Mouse (Mus musculus) adrenal gland (tissue): ENCODE data around the gene Ccser1.
"Not testable (repeated sequence)": the region's sequence is repeated elsewhere in the genome, so short reads cannot be mapped to it uniquely, and the experiment has no call there.

ENCODE experiments used
- intact Hi-C: fragments of 180-260 bp; cut with DNase I; formaldehyde crosslinking; loops from one replicate; pipeline ENCODE4 v1.15.1; 2025

Ccser1 gene

DNA sequence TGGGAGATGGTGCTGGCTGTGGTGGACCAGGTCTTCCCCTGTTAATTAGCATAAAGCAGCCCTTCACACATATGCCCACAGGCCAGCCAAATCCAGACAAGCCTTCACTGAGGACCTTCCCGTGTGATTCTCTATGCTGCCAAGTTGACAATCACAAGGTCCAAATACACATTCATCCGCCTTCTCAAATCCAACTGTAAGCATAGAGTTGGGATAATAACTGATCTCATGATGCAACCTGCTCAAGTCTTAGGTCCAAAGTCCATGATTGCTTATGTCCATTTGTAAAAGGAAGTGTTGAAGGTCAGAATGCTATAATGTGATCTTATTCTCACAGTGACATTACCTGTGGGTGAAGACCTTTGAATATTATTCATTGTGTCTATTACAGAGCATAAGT, 43.4 kb downstream of the Ccser1 start:
- intact Hi-C loops: no loop called here

DNA sequence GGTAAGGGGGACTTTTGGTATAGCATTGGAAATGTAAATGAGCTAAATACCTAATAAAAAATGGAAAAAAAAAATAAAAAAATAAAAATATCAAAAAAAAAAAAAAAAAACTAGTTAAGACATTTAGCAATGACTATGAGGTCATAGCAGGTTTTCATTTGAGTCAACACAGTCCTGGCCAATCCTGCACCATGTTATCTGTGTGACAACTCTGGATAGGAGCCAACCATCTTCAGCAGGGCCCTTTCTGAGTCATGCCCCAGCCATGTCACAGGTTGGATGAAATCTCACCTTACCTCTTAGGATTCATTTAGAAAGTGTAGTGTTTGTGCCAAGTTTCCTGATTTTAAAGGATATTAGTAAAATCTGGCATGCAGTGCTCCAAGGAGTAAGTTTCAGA, 45.2 kb downstream of the Ccser1 start:
- intact Hi-C loops: no loop called here

DNA sequence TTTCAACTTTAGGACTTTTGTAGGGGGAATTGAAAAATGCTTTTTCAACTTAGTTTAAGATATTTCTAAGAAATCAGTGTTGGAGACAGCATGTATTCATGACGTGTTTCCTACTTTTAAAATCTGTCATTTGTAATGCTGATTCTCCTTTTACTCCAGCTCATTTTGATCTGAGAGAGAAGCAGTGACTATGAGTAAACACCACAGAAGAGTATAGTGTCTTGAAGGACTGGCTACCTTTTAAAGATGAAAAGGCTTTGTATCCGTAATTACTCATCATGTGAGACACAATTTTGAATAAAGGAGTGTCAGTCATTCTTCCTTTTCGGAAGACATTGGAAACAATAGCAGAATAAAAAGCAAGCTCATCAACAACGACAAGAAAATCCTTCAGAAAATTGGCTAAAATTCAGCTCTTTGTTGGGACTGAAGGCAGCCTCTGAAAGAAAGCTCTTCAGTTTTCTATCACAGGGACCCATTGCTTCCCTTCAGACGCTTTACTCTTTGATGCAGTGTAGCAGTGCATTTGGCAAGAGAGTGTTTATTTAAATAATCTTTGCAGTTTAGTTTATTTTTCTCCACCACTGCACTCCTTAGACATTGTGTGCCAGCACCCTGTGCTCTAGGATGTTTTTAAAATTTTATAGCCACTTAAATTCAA, 50.1 kb downstream of the Ccser1 start:
- intact Hi-C loops: no loop called here

DNA sequence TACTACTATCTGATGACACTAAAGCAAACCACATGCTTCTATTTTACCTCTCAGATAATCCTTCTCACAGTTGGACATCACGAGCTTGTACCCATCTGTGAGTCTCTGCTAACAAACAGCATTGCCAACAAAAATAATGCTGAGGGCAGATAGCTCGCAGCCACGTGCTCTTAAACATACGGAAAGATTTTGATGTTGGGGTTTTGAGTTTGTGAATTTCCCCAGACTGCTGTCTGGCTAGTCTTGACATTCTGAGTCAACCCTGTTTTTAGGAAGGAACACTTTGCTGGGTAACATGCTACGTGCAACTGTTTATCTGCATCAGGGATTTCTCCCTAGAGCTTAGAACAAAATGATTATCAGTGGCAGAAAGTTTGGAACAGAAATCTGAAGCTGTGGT, 52.9 kb downstream of the Ccser1 start:
- intact Hi-C loops: no loop called here

DNA sequence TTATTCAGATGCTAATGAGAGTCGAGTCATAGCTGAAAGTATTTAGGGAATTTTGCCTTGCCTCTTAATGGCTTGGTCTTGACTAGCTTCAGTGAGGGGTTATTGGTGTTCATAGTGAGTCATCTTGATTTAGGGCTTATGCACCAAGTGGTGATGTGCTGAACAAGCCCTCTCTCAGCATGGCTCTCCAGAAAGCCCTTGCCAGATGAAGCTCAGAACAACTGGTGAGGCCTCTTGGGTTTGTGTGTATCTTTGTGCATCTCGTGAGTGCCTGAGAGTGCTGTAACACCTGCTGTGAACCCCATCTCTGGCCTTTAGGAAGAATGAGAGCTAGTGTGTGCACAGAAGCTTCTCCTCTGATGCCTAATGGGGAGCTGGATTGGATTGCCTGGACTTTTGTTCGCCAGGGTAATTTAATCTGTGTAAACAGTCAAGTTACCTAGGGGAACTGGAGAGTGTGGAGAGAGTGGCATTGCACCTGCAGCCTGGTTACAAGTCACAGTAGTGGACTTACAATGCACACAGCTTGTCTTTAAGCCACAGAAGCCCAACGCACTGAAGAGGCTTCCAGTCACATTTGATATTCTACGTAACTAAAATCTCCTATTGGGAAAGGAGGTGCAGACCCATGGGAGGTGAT, 53.5 kb downstream of the Ccser1 start:
- intact Hi-C loops: no loop called here

DNA sequence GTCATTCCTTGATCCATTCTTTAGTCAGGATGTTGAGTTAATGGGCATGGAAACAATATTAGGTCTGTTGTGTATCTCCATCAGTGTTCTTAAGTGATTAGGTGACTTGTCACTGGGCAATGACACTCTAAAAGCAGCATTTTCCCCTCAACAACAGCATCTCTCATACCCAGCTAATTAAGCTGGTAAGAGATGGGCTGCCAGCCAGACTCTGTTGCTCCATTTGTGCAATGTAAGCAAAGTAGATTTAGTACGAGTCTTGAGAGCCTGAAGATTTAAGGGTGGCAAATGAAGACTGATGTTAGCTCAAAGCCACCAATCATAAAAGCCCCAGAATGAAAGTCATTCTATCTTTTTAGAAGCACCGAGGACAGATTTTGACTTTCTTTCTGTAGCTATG, 60.5 kb downstream of the Ccser1 start:
- intact Hi-C loops: no loop called here

DNA sequence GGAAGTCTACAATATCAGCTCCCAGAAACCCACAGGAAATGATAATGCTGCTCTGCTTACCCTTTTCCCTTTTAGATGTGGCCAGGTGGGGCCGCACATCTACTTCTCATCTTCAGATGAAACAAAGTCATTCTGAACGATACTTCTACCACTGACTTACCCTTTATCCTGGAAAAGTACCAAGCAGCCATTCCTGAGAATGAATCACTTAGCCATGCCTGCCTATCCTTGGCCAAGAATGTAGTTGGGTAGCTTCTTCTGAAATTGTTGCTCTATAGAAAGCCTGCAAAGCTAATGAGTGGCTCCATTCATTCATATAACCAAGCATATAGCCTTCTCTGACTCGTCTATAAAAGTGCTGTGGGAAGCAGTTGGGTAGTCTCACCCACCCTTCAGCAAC, 62.4 kb downstream of the Ccser1 start:
- intact Hi-C loops: no loop called here

DNA sequence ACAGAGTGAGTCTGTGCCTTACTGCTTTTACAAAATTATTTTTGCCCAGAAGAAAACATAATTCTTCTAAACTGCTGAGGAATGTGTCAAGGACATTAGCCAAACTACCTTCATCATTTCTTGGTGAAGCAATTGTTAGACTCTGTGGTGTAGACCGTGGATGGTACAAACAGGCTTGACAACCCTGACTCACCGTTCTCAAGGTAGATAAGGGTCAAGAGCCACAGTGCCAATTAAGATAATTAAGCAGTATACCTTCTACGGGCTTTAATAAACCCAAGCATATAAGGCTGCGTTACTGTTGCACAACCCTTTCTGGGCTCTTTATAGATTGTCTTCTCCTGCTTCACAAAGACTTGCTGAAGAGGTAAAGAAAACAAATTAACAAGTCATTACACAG, 66.4 kb downstream of the Ccser1 start:
- intact Hi-C loops: no loop called here

DNA sequence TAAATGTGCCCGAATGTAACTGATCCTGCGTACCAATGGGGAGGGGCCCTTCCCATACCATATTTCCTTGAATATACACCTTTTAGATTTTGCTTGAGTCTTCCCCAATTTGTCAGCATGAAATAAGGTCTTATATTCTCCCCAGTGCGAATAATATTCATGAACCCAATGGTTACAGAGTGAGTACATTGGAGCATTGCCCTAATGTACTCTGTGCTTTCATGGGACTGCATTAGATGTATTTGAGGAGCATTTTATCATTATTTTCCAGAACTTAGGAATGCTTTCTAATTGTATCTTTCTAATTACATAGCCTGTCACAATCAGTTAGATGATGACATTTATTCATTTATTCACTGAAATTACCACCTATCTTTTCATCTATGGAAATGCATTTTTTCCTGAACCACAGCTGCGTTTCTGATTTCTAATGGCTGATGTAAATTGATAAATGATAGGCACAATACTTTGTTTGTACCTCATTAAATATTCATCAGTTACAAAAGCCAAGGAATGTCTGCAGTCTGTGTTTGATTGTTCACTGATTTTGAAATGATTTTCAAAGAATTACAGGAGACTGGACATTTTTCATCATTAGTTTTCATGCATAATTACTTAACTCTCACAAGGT, 67.8 kb downstream of the Ccser1 start:
- intact Hi-C loops: no loop called here

DNA sequence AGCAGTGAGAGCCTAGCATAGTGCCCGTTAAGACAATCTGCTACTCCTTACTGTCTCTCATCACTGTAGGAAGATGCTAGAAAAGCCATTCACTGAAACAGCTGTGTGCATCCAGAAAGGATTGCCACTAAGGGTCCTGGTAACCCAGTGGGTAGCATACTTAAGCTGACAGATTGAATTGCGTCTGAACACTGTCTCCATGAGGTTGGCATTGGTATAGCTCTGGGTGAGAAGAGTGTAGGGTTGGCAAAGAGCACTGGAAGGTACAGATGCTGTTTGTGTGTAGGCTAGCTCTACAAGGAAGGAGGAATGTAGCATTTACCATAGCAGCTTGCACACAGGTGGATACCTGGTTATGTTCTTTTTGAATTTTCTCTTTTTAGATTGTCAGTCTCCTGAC, 68.6 kb downstream of the Ccser1 start:
- intact Hi-C loops: no loop called here

DNA sequence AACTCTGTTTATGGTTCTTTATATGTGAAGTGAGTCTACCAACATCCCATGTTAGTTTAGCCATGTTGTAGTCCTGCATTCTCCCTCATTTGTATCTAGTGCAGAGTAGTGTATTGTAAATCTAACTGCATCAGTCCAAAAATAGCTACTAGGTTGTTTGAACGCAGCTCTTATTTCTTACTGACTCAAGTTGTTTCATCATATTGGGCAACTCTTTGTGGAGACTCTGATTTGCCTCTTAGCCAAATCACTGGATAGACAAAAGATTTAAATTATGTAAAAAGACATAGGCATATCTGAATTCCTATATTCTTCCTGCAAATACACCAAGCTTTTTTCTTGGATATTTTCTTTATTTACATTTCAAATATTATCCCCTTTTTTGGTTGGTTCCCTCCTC, 71.1 kb downstream of the Ccser1 start:
- intact Hi-C loops: no loop called here

DNA sequence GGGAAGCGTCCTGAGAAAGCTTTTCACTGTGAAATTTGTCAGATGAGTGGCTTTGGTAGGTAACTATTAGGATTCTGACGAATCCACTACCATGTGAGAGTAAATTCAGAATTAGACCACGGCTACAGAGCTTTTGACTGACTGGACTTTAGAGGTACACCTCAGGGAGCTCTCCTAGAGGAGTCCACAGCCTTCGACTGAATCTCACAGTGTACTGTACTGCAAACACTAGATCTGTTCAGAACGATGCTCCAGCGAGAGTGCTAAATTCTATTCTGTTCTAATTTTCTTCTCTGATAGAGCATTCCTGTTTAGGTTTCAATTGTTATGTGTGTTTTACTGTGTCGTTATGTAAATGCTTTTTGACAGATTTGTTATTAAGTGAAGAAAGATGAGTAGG, 72.8 kb downstream of the Ccser1 start:
- intact Hi-C loops: no loop called here

DNA sequence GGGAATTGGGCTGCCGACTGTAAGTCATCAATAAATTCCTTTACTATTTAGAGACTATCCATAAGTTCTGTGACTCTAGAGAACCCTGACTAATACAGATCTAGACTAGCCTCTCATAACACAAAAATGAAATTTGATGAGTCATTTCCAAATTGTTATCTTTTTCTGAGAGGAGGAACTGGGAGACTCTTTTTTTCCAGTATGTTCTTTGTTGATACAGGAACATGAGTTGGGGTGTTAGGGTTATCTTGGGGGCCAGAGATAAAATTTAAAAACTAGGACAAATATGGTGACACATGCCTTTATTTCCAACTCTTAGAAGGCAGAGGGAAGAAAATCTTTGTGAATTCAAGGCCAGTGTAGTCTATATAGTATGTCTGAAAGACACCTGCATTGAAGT, 75.8 kb downstream of the Ccser1 start:
- intact Hi-C loops: not testable (repeated sequence)

DNA sequence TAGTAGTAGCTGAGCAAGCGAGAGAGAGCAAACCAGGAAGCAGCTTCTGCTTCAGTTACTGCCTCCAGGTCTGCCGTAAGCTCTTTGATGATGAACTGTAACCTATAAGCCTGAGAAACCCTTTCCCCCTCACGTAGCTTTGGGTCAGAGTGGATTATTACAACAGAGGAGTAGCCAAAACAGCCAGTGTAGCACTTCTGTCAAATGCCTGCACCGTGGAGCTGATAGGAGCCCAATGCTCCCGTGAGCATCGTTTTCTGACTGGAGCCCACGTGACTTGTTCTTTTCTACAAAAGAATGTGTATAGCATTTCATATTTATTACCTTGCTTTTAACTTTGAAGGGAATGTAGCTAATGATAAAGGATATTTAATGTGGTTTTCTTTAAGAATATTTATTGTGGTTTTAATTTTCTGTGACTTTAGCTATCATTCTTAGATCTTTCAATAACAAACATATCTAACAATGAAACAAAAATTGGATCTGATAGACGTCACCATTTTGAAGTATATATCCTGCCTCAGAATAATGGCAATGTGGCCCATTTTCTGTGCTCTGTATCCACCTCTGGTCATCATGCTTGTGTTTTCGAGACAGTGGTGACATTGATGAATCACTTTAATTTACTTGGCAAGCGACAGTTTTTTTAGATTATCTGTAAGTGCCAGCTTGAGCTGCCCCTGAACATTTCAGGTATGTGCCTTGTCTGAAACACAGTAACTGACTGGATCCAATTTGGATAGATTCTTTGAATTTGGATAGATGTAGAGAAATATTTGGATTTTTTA, 78.9 kb downstream of the Ccser1 start:
- intact Hi-C loops: no loop called here

DNA sequence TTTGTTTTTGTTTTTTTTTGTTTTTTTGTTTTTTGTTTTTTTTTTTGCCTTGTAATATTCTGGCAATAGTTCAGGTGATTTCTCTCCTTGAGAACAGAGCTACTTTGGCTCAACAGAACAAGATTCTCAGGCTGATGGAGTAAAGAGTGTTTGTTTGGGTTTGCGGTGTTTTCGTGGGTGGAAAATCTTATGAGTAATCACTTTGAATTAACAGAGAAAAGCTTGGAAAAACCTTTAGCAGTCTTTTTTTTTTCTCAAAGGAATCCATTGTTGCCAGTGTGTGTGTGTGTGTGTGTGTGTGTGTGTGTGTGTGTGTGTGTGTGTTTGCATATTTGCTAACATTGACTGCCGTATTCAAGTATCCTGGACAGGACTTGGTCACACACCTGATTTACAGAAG, 81.3 kb downstream of the Ccser1 start:
- intact Hi-C loops: no loop called here

DNA sequence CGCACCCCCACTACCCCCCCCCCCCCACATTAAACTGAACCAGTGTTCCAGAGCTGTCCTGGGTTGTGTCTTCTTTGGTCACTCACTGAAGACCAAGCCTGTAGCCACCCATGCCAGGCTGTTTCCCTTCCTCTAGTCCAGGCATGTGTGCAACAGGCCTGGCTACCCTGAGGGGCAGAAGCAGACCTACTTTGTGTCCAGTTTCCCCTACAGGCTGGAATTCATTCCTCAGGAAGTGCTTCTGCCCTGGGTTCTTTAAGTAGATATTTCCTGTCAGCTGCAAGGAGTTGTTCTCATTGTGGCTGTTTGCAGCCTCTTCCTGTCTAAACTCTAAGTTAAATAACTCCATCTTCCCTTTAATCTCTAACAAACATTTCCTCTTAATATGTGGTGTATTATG, 82.3 kb downstream of the Ccser1 start:
- intact Hi-C loops: no loop called here

DNA sequence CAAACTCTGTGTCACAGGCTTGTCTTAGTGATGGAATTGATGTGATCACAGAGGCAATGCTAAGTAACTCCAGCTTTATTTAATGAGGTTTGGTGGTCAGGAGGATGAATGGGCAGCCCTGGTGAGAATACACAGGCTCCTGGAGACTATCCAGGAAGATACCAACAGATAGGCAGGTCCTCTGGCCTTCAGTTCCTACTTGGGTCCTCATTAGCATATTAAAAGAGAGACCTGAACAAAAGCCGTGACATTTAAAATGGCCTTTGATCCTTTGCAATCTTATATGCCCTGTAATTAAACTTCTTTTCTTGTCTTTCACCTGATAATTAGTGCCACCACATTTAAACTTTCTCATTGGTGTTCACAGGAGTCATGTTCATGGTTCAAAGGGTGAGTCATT, 83.2 kb downstream of the Ccser1 start:
- intact Hi-C loops: no loop called here

DNA sequence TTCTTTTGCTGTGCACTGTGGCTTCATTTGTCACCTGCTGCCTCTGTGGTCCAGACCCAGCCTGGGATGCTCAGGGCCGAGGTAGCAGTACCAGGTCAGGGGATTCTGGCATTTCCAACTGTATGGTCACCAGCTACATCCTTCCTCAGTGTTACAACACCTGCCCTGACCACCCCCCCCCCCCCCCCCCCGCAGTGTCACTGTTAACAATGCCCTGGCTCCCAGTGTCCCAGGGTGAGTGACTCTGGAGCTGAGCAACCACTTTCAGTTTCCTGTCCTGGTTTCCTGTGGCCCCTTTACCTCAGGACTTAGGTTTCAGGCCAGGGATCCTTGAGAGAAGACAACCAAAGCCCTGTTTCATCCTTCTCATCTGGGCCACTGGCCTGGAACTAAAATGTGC, 90.9 kb downstream of the Ccser1 start:
- intact Hi-C loops: no loop called here

DNA sequence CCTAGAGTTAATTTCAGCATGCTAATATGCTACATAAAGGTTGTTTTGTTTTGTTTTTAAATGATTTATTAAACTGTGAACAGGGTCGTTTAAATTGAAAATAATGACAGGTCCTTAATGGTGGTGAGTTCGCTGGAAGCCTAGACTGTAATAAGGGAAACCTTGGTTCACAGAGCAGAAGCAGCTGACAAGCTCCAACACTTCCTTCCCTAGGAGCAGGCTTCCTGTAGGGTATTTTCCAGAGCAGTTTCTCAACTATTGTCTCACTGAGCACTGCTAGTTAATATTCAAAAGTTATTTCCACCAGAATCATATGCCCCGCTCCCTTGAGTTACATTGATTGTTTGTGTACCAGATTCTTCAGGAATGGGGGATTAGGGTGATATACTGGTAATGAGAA, 93.3 kb downstream of the Ccser1 start:
- intact Hi-C loops: no loop called here

DNA sequence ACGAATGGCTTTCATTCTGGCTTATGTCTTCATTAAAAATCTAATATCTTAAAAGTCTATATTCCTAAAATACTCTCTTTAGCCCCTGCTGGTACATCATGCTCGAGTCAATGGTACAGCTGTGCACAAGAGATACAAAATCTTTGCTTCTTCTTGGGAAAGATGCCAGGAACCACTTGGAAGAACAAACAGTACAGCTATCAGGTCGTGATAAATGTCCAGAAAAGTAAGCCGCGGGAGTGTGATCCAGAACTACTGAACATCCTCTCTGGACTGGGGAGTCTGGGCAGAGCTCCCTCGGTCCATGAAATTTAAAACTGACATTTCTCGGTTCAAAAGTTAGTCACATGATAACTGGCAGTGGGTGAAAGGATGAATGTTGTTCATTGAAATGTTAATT, 99.4 kb downstream of the Ccser1 start:
- intact Hi-C loops: no loop called here

DNA sequence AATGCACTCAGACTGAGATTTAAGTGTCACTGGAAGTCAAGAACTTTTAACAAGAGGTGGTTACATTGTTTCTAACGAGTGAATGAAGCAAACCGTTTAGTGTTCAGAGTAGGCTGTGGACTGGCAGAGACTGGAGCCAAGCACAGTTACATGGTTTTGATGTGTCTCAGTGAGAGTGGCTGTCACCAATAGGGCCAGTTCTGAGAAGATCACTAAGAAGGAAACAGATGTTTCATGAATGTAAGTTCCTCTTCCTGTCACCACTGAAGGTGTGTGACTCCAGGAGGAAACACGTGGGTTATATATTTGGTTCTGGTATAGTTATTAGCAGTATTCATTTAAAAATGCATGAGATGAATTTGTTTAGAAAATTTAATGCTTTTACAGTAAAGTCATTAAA, 112.8 kb downstream of the Ccser1 start:
- intact Hi-C loops: no loop called here

DNA sequence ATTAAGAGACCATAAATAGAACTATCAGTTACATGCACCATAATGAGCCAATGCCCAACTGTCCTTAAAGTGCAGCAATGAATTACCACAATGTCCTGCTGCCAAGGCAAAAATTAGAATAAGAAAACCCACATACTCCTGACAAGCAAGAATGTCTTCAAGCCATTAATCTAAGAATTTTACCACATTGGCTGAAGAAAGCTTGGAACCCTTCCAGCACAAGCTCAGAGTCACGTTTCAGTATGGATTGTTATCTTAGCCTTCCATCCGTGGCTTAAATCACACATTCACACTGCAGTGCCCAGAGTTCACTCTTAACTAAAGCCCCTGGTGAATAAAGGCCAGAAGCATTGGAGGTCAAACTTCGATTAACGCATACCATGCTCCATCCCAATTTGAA, 115.4 kb downstream of the Ccser1 start:
- intact Hi-C loops: loop anchor here (5.0 kb wide), 1 partner anchor 738 kb away; no protein-coding TSS in a partner anchor
